Mouse (Mus musculus) neural tube, embryonic 14.5 days (tissue): Measurements from ENCODE around the gene Pax8. TPM values are rescaled to one million over a fixed set of nuclear protein-coding genes. Genes with fewer than 3 reads are reported as not detected.

Experiments used
- ATAC-seq: fragments of 200-750 bp; cut with Nextera tagmentation; 2 replicates; pipeline ENCODE4 v1.8.0; 2017; ENCODE audit warnings: low read depth, mild to moderate bottlenecking, moderate TSS enrichment, moderate library complexity
- H3K27ac ChIP-seq: fragments of 300-500 bp; sonication (generic); 2 replicates; pipeline ENCODE4 v1.5.1; 2014; ENCODE audit warnings: low read depth, mild to moderate bottlenecking, control low read depth, low read length, moderate library complexity, mixed read lengths
- H3K27me3 ChIP-seq: fragments of 300-500 bp; sonication (generic); 2 replicates; pipeline ENCODE4 v1.6.1; 2014; ENCODE audit warnings: low read length; ENCODE audit not compliant: control insufficient read depth, insufficient read depth
- H3K36me3 ChIP-seq: fragments of 300-500 bp; sonication (generic); 2 replicates; pipeline ENCODE4 v1.6.1; 2014; ENCODE audit warnings: low read length, mixed read lengths; ENCODE audit not compliant: control insufficient read depth, insufficient read depth
- H3K4me1 ChIP-seq: fragments of 300-500 bp; sonication (generic); 2 replicates; pipeline ENCODE4 v1.6.1; 2014; ENCODE audit warnings: low read length; ENCODE audit not compliant: control insufficient read depth, insufficient read depth
- H3K4me2 ChIP-seq: fragments of 300-500 bp; sonication (generic); 2 replicates; pipeline ENCODE4 v1.6.1; 2014; ENCODE audit warnings: mild to moderate bottlenecking, low read depth, low read length, control low read depth
- H3K4me3 ChIP-seq: fragments of 300-500 bp; sonication (generic); 2 replicates; pipeline ENCODE4 v1.5.1; 2014; ENCODE audit warnings: low read depth, low read length, control low read depth, mixed read lengths
- H3K9ac ChIP-seq: fragments of 300-500 bp; sonication (generic); replicated peaks from 2 replicates; pipeline ENCODE4 v1.6.1; 2014; ENCODE audit warnings: low read depth, mild to moderate bottlenecking, control low read depth, low read length, mixed read lengths
- H3K9me3 ChIP-seq: fragments of 300-500 bp; sonication (generic); 2 replicates; pipeline ENCODE4 v1.6.1; 2016; ENCODE audit warnings: low read length; ENCODE audit not compliant: control insufficient read depth
- WGBS: fragments of 180-500 bp; shearing (Covaris S2); extraction: QIAGEN DNeasy Blood & Tissue Kit; methylation state at CpG from one replicate; pipeline ENCODE4 v1.1.7; 2014; 5-methylcytosine and 5-hydroxymethylcytosine counted together
- polyA plus RNA-seq: library from polyadenylated mRNA; unstranded; fragments of >200 nt; fragmentation: Nextera tagmentation; extraction: Ambion mirVana; gene quantifications from 2 replicates; pipeline ENCODE4 v1.2.1, GENCODE M21; 2014

The Pax8 gene
- polyA plus RNA-seq, 1 experiment from 2014 or later: 64.1 TPM

- Histone ChIP-seq H3K4me2 (no peak overlapping the region), H3K4me1 (no peaks in the 10 kb centered on the region), H3K27ac (no peak overlapping the region), H3K36me3 (no peaks in the 10 kb centered on the region), H3K4me3 (no peak overlapping the region), H3K9me3 (no peaks in the 10 kb centered on the region), H3K27me3 (no peaks in the 10 kb centered on the region), H3K9ac (no peak overlapping the region)
- no peak for ATAC-seq
- 63% methylated on average over 3 of the region's 3 CpGs for WGBS
Measured at GRCm38 (mm10) chr2:24488660-24489059, 13.3 kb upstream of the Pax8 start.

DNA sequence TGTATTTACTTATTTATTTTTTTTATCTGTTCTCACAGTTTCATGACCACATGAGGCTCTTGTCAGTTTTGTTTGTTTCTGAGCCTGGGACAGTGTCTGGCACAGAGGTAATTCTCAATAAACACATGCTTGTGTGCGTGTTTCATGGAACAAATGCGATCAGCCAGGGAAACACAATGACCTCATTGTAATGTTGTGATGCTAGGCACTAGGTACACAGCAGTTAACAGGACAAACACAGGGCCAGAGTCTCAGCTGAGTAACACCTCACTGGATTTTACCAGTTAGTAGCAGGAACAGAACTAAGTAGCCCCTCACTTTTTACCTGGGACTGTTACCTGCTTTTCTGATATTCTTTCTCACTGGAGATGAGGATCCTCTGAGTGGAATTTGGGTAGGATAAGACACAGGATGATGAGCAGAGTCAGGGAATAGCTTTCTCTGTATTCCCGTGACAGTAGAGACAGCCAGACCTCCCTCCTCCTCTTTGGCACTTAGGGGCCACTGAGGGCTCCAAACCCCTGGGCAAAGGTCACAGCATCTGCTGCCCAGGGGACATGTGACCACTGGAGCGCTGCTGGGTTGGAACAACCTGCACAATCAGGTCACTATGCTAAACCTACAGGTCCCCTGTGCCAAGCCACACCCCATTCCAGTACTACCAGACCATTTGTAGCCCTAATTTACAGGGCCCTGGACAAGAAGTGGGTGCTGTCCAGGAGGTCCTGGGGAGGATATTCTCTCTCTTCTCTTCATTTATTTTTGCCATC is 11.8 kb upstream of the Pax8 start:
- Histone ChIP-seq H3K27me3 (no peaks in the 10 kb centered on the region), H3K9me3 (no peaks in the 10 kb centered on the region), H3K4me2 (no peak overlapping the region), H3K4me3 (no peak overlapping the region), H3K36me3 (no peaks in the 10 kb centered on the region), H3K9ac (no peak overlapping the region), H3K4me1 (no peaks in the 10 kb centered on the region), H3K27ac (no peak overlapping the region)
- no peak for ATAC-seq
- 81% methylated on average over 4 of the region's 4 CpGs for WGBS

GRCm38 (mm10) chr2:24485398-24485797 is 10.0 kb upstream of the Pax8 start:
- Histone ChIP-seq H3K4me3 (no peak overlapping the region), H3K9ac (no peak overlapping the region), H3K4me1 (no peaks in the 10 kb centered on the region), H3K27me3 (no peaks in the 10 kb centered on the region), H3K27ac (no peak overlapping the region), H3K9me3 (no peaks in the 10 kb centered on the region), H3K4me2 (no peak overlapping the region), H3K36me3 (no peaks in the 10 kb centered on the region)
- 95% methylated on average over 4 of the region's 4 CpGs for WGBS
- no peak for ATAC-seq

- H3K36me3 ChIP-seq: no peaks in the 10 kb centered on the region
- 54% methylated on average over 2 of the region's 2 CpGs for WGBS
- no peak for ATAC-seq
- H3K27ac ChIP-seq: no peak overlapping the region
- no peaks in the 10 kb centered on the region for H3K9me3 ChIP-seq
- no peak overlapping the region for H3K4me3 ChIP-seq
- no peak overlapping the region for H3K4me2 ChIP-seq
- H3K9ac ChIP-seq: no peak overlapping the region
- peaks cover 7% of the 10 kb centered on the region; the same call in 1 of the 2 replicates for H3K27me3 ChIP-seq
- no peaks in the 10 kb centered on the region for H3K4me1 ChIP-seq
Measured at GRCm38 (mm10) chr2:24479906-24480305, 4.5 kb upstream of the Pax8 start.

DNA sequence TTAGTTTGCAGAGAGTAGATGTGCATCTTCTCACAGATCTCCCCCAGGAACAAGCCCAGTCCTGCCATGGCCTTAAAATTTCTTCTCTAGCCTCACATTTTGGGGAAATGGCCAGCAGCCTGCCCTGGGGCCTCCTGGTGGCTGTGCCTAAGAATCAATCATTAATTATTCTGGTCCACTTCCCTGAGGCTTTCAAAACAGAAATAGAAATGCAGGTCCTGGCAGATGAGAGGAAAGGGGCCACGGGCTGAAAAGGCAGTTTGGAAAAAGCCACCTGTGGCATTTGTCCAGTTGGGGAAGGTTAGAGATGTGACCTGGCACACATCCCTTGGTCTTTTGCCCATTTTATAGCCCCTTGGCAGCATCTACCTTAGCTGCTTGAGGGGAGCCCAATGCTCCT is 3.8 kb upstream of the Pax8 start:
- 7% methylated on average over 1 of the region's 1 CpGs for WGBS
- H3K4me2 ChIP-seq: no peak overlapping the region
- no peak overlapping the region for H3K27ac ChIP-seq
- H3K4me3 ChIP-seq: no peak overlapping the region
- peaks cover 11% of the 10 kb centered on the region; the same call in 1 of the 2 replicates for H3K27me3 ChIP-seq
- no peaks in the 10 kb centered on the region for H3K9me3 ChIP-seq
- H3K4me1 ChIP-seq: peaks cover 3% of the 10 kb centered on the region; the same call in 1 of the 2 replicates
- H3K9ac ChIP-seq: no peak overlapping the region
- no peaks in the 10 kb centered on the region for H3K36me3 ChIP-seq
- ATAC-seq: no peak

- H3K27ac ChIP-seq: no peak overlapping the region
- H3K36me3 ChIP-seq: no peaks in the 10 kb centered on the region
- no peaks in the 10 kb centered on the region for H3K9me3 ChIP-seq
- H3K4me1 ChIP-seq: peaks cover 8% of the 10 kb centered on the region; the same call in 1 of the 2 replicates
- 35% methylated on average over 4 of the region's 4 CpGs for WGBS
- H3K4me2 ChIP-seq: no peak overlapping the region
- peaks cover 11% of the 10 kb centered on the region for H3K27me3 ChIP-seq
- ATAC-seq: no peak
- no peak overlapping the region for H3K4me3 ChIP-seq
- H3K9ac ChIP-seq: no peak overlapping the region
Measured at GRCm38 (mm10) chr2:24478611-24479010, 3.2 kb upstream of the Pax8 start.

DNA sequence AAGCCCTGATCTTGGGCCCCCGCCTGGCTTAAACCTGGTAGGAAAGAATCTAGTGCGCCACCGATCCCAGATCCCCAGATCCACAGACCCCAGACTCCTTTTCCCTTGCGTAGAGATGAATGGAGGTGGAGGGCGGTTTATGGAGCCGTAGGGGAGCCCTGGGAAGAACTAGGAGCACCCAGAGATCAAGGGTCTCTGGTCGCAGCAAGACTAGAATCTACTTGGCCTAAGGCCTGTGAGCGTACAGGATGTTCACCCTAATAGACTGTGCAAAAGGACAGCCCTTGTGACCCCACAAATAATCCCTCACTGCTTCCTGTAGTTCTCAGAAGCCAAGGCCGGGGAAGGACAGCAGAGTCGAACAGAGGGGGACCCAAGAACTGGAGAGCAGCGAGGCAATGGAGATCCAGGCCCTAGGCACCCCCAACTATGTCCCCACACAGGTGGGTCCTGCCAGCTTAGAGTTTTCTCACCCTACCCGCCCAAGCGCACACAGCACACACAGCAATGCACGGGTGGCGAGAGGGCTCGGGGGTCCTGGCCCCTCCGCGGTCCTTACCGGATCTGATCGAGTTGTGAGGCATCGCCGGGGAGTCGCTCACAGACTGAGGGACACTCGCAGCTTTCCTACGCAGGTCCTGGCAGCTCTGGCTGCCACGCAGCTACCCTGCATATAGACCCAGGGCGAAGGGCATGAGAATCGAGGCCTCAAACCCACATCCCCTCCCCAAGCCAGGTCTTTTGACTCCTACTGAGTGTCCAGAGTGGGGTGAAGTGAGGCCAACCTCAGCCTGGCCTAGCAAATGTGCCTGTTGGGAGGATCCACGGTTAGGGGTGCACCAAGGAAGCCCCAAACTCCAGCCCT is 653 bp downstream of the Pax8 start:
- peaks cover 11% of the 10 kb centered on the region for H3K27me3 ChIP-seq
- no peaks in the 10 kb centered on the region for H3K36me3 ChIP-seq
- peak; percentile 26 for ATAC-seq
- H3K27ac ChIP-seq: peak overlapping the region; percentile 81
- WGBS: 13% methylated on average over 29 of the region's 29 CpGs
- H3K9me3 ChIP-seq: no peaks in the 10 kb centered on the region
- peaks cover 8% of the 10 kb centered on the region; the same call in 1 of the 2 replicates for H3K4me1 ChIP-seq
- H3K4me3 ChIP-seq: peak overlapping the region; percentile 47
- peak overlapping the region; percentile 74 for H3K9ac ChIP-seq
- H3K4me2 ChIP-seq: peak overlapping the region; percentile 47

DNA sequence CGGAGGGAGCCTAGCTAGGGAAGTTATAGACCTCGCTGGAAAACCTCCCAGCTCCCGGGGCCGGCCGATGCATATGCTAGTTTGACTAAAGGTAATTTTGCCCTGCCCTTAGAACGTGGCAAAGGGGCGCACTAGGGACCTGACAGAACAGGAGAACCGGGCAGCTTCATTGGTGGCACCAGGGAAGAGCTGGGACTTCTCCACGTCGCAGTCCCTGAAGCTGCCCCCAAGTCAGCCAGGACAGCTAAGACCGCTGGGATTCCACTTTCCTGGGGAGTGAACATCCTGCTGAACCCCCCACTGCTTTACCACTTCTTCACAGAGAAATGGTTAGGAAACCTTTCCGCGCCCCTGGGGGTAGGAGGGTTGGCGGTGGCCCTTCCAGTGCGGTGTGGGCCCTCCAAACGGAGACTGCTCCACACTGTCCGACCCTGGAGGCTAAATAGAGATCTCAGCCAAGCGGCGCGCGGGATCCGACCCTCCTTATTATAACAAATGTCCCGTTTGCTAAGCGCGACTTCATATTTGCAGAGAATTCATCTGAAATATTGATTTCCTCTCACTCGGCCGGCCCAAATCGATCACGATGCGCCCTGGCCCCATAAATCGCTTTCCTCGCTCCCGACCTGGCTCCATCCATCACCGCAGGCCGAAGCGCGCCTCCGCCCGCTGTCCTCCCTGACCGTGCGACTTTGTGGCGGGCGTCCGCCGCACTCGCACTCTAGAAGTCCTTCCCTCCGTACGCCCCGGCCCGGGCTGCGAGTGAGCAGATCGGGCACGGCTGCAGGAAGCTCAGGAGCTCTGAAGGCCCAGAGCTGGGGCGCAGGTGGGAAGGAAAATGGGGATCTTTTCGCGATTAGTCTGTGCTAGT is 1.5 kb downstream of the Pax8 start:
- no peaks in the 10 kb centered on the region for H3K9me3 ChIP-seq
- H3K4me2 ChIP-seq: peak overlapping the region; percentile 47
- ATAC-seq: peak; percentile 57
- under 1% methylated on average over 56 of the region's 56 CpGs for WGBS
- no peaks in the 10 kb centered on the region for H3K36me3 ChIP-seq
- peaks cover 8% of the 10 kb centered on the region; the same call in 1 of the 2 replicates for H3K4me1 ChIP-seq
- H3K4me3 ChIP-seq: peak overlapping the region; percentile 47
- peak overlapping the region; percentile 81 for H3K27ac ChIP-seq
- H3K27me3 ChIP-seq: peaks cover 11% of the 10 kb centered on the region
- peak overlapping the region; percentile 74 for H3K9ac ChIP-seq
